Mouse (Mus musculus) thymus, adult 2 months (tissue): ENCODE measurements around the gene Macf1. TPM values are rescaled to one million over a fixed set of nuclear protein-coding genes. Genes with fewer than 3 reads are reported as not detected.

Experiments
- DNase-seq: peaks from one replicate; pipeline ENCODE4 v3.0.0; 2021
- H3K27ac ChIP-seq: fragments of 200-500 bp; 2 replicates; pipeline ENCODE4 v1.5.1; 2012; ENCODE audit warnings: low read length, control low read depth; ENCODE audit not compliant: control insufficient read depth, insufficient read depth
- H3K27me3 ChIP-seq: fragments of 200-500 bp; 2 replicates; pipeline ENCODE4 v1.6.1; 2012; ENCODE audit warnings: mild to moderate bottlenecking, low read length, moderate library complexity, mixed read lengths; ENCODE audit not compliant: control insufficient read depth, insufficient read depth
- H3K36me3 ChIP-seq: fragments of 200-500 bp; 2 replicates; pipeline ENCODE4 v1.6.1; 2012; ENCODE audit warnings: mild to moderate bottlenecking, low read length, moderate library complexity; ENCODE audit not compliant: control insufficient read depth, insufficient read depth
- H3K4me1 ChIP-seq: fragments of 200-500 bp; replicated peaks from 2 replicates; pipeline ENCODE4 v1.6.1; 2012; ENCODE audit warnings: low read length; ENCODE audit not compliant: control insufficient read depth, insufficient read depth
- H3K4me3 ChIP-seq: fragments of 200-500 bp; 2 replicates; pipeline ENCODE4 v1.5.1; 2012; ENCODE audit warnings: mild to moderate bottlenecking, low read length, control low read depth, moderate library complexity; ENCODE audit not compliant: control insufficient read depth, insufficient read depth
- CTCF ChIP-seq: fragments of 200-500 bp; IDR thresholded peaks from 2 replicates; pipeline ENCODE4 v1.5.1; 2012; ENCODE audit warnings: mild to moderate bottlenecking, control low read depth, low read length, moderate library complexity, borderline replicate concordance; ENCODE audit not compliant: control insufficient read depth, poor library complexity, insufficient read depth; ENCODE audit errors: extremely low read depth
- POLR2A ChIP-seq: fragments of 200-500 bp; IDR thresholded peaks from 2 replicates; pipeline ENCODE4 v1.6.1; 2012; ENCODE audit warnings: mild to moderate bottlenecking, low read length, control low read depth, moderate library complexity; ENCODE audit not compliant: control insufficient read depth, poor library complexity, insufficient read depth; ENCODE audit errors: extremely low read depth
- WGBS: fragments of 180-500 bp; shearing (Covaris S2); methylation state at CpG from one replicate; pipeline ENCODE4 v1.1.7; 2018; 5-methylcytosine and 5-hydroxymethylcytosine counted together
- polyA plus RNA-seq: library from polyadenylated mRNA; depleted of rRNA; stranded (reverse); fragments of >200 nt; gene quantifications from 2 replicates; pipeline ENCODE4 v1.2.3, GENCODE M21; 2012

Macf1 gene
- polyA plus RNA-seq, 1 experiment: 121 TPM

DNA sequence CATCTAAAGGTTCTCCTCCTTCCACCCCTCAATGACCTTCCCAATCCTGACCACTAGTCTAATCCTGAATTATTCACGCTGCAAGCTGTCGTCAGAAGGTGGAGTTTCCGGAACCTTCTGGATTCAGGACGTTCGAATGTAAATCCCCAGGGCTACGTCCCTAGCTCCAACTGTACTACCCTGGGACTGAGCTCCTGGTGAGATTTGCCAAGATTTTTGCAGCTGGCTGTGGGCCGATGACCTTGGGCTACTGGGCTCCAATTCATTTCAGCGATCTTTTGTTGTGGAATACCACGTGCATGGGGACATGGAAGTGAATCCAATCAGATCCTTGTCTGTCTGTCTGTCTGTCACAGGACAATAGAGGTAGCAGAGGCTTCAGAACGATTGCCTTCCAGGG lies 6.2 kb upstream of the Macf1 start:
- 93% methylated on average over 10 of the region's 10 CpGs for WGBS
- H3K36me3 ChIP-seq: no peaks in the 10 kb centered on the region
- peaks cover 17% of the 10 kb centered on the region for H3K27me3 ChIP-seq
- H3K27ac ChIP-seq: no peak overlapping the region
- DNase-seq: no peak
- H3K4me3 ChIP-seq: no peak overlapping the region
- no peak for TF ChIP-seq POLR2A
- no peak for TF ChIP-seq CTCF
- H3K4me1 ChIP-seq: peaks cover 13% of the 10 kb centered on the region

DNA sequence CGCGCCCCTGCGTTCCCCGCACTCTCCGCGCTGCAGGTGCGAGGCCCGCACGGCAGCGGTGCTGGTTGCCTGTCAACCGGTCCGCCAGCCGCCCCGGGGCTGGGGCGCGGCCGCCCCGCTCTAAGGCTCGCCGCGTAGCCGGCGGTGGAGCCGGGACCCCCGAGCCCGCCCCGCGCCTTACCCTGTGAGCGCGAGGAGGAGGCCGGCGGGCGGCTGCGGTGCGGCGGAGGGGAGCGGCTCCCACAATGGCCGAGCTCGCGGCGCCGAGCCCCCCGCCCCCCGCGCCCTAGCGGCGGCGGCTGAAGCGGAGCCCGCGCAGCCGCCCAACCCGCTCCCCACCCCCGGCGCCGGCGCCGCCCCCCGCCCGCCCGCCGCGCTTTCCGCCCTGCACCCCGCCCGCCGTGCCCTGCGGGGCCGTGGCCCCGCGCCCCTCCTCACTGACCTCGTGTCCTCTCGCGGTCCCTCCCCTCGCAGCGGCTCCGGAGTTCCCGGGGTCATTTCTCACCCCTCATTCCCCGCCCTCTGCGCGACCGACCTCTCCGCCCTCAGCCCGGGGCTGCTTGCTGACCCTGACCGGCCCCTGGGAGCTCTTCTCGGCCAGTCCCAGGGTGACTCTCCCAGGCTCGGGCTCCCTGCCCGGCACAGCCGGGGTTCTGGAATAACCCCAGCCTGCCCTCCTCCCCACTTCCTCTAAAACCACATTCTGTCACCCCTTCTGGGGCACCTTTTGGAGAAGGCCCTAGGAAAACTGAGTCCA lies 3.0 kb upstream of the Macf1 start:
- Histone ChIP-seq H3K27ac (no peak overlapping the region), H3K4me3 (peak overlapping the region; percentile 30), H3K27me3 (peaks cover 20% of the 10 kb centered on the region), H3K36me3 (no peaks in the 10 kb centered on the region), H3K4me1 (peaks cover 13% of the 10 kb centered on the region)
- TF ChIP-seq CTCF: no peak
- no peak for TF ChIP-seq POLR2A
- peak; percentile 9 for DNase-seq
- WGBS: 1% methylated on average over 77 of the region's 89 CpGs

GRCm38 (mm10) chr4:123686368-123687024 lies 2.3 kb upstream of the Macf1 start:
- H3K27ac ChIP-seq: no peak overlapping the region
- WGBS: 2% methylated on average over 55 of the region's 56 CpGs
- no peaks in the 10 kb centered on the region for H3K36me3 ChIP-seq
- no peak for DNase-seq
- peaks cover 20% of the 10 kb centered on the region for H3K27me3 ChIP-seq
- H3K4me1 ChIP-seq: peaks cover 13% of the 10 kb centered on the region
- TF ChIP-seq POLR2A: no peak
- TF ChIP-seq CTCF: no peak
- peak overlapping the region; percentile 30 for H3K4me3 ChIP-seq

- Histone ChIP-seq H3K27ac (no peak overlapping the region), H3K27me3 (peaks cover 20% of the 10 kb centered on the region), H3K4me1 (peaks cover 13% of the 10 kb centered on the region), H3K36me3 (no peaks in the 10 kb centered on the region), H3K4me3 (no peak overlapping the region)
- no peak for TF ChIP-seq POLR2A
- no peak for TF ChIP-seq CTCF
- WGBS: 88% methylated on average over 8 of the region's 8 CpGs
- no peak for DNase-seq
Observed at GRCm38 (mm10) chr4:123685506-123686242, 1.5 kb upstream of the Macf1 start.

GRCm38 (mm10) chr4:123685046-123685445 lies 886 bp upstream of the Macf1 start:
- Histone ChIP-seq H3K4me1 (peaks cover 13% of the 10 kb centered on the region), H3K27me3 (peaks cover 20% of the 10 kb centered on the region), H3K27ac (no peak overlapping the region), H3K36me3 (no peaks in the 10 kb centered on the region), H3K4me3 (no peak overlapping the region)
- WGBS: 93% methylated on average over 7 of the region's 7 CpGs
- TF ChIP-seq POLR2A: no peak
- no peak for TF ChIP-seq CTCF
- DNase-seq: no peak

DNA sequence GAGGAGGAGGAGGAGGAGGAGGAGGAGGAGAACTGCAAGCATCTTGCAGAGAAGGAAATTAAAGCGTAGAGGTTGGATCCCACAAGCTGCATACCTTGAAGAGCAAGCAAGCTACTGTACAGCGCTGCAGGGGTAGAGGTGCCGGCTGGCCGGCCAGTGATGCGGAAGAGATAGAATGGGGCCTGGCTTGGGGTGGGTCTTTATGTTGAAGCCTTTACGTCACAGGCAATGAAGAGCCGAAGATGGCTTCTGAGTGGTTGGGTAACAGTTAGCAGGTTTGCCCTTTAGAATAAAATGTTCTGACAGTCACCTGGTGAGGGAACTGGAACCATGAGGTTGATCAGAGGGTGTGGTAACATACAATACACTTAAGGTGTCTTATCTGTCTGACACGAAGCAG lies 1.9 kb downstream of the Macf1 start:
- Histone ChIP-seq H3K27me3 (peaks cover 16% of the 10 kb centered on the region), H3K4me1 (peaks cover 10% of the 10 kb centered on the region), H3K27ac (no peak overlapping the region), H3K4me3 (no peak overlapping the region), H3K36me3 (no peaks in the 10 kb centered on the region)
- WGBS: 95% methylated on average over 8 of the region's 8 CpGs
- no peak for DNase-seq
- no peak for TF ChIP-seq POLR2A
- TF ChIP-seq CTCF: no peak

DNA sequence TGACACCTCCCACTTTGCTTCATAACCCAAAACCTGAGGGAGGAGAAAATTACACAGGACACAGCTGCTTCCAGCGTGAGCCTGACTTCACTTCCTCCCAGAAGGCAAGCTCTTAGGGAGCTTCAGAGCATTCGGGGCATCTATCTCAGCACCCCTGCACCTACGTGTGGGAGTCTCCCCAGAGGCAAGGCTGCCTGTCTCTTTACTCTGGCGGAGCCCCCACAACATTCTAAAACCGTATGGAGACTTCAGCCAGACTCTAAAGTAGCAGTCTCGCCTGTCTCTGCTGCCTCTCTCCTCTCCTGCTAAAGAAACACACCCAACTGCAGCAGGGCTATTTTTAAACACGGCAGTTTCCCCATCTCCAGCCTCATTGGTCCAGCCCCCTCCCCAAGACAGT lies 3.2 kb downstream of the Macf1 start:
- peaks cover 6% of the 10 kb centered on the region for H3K27me3 ChIP-seq
- H3K27ac ChIP-seq: no peak overlapping the region
- no peak for DNase-seq
- H3K4me1 ChIP-seq: no peaks in the 10 kb centered on the region
- TF ChIP-seq POLR2A: no peak
- TF ChIP-seq CTCF: no peak
- no peak overlapping the region for H3K4me3 ChIP-seq
- H3K36me3 ChIP-seq: no peaks in the 10 kb centered on the region
- 17% methylated on average over 7 of the region's 7 CpGs for WGBS
